Mouse (Mus musculus): ENCODE results near the gene Golga5. TPM values are rescaled to one million over a fixed set of nuclear protein-coding genes. Genes with fewer than 3 reads are reported as not detected.

The Golga5 gene
- polyA plus RNA-seq, 1 experiment, result 32.4 TPM

- H3K27ac ChIP-seq (ENCODE audit: control insufficient read depth, insufficient read depth, low read depth, low read length), result no peak overlapping the region
- H3K4me1 ChIP-seq (ENCODE audit: control insufficient read depth, insufficient read depth, low read length), result no peaks in the 10 kb centered on the region
- TF ChIP-seq CTCF (IDR thresholded peaks at IDR 0.05; ENCODE audit: control insufficient read depth, insufficient read depth, insufficient replicate concordance, low read depth, low read length), result no peak
- TF ChIP-seq POLR2A (IDR thresholded peaks at IDR 0.05; ENCODE audit: control insufficient read depth, low read depth, low read length), result no peak
- H3K4me3 ChIP-seq (ENCODE audit: control insufficient read depth, low read depth, low read length), result no peak overlapping the region
- no peaks in the 10 kb centered on the region for H3K36me3 ChIP-seq (ENCODE audit: control insufficient read depth, insufficient read depth, low read length)
- no peaks in the 10 kb centered on the region for H3K27me3 ChIP-seq (ENCODE audit: control insufficient read depth, insufficient read depth, low read length)
Measured at GRCm38 (mm10) chr12:102524216-102524615, 55.3 kb downstream of the Golga5 start.

GRCm38 (mm10) chr12:102524760-102525159 is 55.8 kb downstream of the Golga5 start:
- TF ChIP-seq CTCF (IDR thresholded peaks at IDR 0.05; ENCODE audit: control insufficient read depth, insufficient read depth, insufficient replicate concordance, low read depth, low read length), result no peak
- no peak for TF ChIP-seq POLR2A (IDR thresholded peaks at IDR 0.05; ENCODE audit: control insufficient read depth, low read depth, low read length)
- Histone ChIP-seq H3K36me3 (ENCODE audit: control insufficient read depth, insufficient read depth, low read length) (no peaks in the 10 kb centered on the region), H3K4me1 (ENCODE audit: control insufficient read depth, insufficient read depth, low read length) (no peaks in the 10 kb centered on the region), H3K27me3 (ENCODE audit: control insufficient read depth, insufficient read depth, low read length) (no peaks in the 10 kb centered on the region), H3K4me3 (ENCODE audit: control insufficient read depth, low read depth, low read length) (no peak overlapping the region), H3K27ac (ENCODE audit: control insufficient read depth, insufficient read depth, low read depth, low read length) (no peak overlapping the region)

GRCm38 (mm10) chr12:102527989-102528388 is 59.1 kb downstream of the Golga5 start:
- Histone ChIP-seq H3K36me3 (ENCODE audit: control insufficient read depth, insufficient read depth, low read length) (no peaks in the 10 kb centered on the region), H3K27me3 (ENCODE audit: control insufficient read depth, insufficient read depth, low read length) (no peaks in the 10 kb centered on the region), H3K4me1 (ENCODE audit: control insufficient read depth, insufficient read depth, low read length) (no peaks in the 10 kb centered on the region; the same call in 1 of the 2 replicates), H3K27ac (ENCODE audit: control insufficient read depth, insufficient read depth, low read depth, low read length) (no peak overlapping the region), H3K4me3 (ENCODE audit: control insufficient read depth, low read depth, low read length) (no peak overlapping the region)
- TF ChIP-seq POLR2A (IDR thresholded peaks at IDR 0.05; ENCODE audit: control insufficient read depth, low read depth, low read length) (no peak), CTCF (IDR thresholded peaks at IDR 0.05; ENCODE audit: control insufficient read depth, insufficient read depth, insufficient replicate concordance, low read depth, low read length) (no peak)

- H3K27ac ChIP-seq (ENCODE audit: control insufficient read depth, insufficient read depth, low read depth, low read length), result no peak overlapping the region
- TF ChIP-seq CTCF (IDR thresholded peaks at IDR 0.05; ENCODE audit: control insufficient read depth, insufficient read depth, insufficient replicate concordance, low read depth, low read length), result no peak
- TF ChIP-seq POLR2A (IDR thresholded peaks at IDR 0.05; ENCODE audit: control insufficient read depth, low read depth, low read length), result no peak
- H3K4me3 ChIP-seq (ENCODE audit: control insufficient read depth, low read depth, low read length), result no peak overlapping the region
- no peaks in the 10 kb centered on the region; the same call in 1 of the 2 replicates for H3K4me1 ChIP-seq (ENCODE audit: control insufficient read depth, insufficient read depth, low read length)
- no peaks in the 10 kb centered on the region for H3K36me3 ChIP-seq (ENCODE audit: control insufficient read depth, insufficient read depth, low read length)
- H3K27me3 ChIP-seq (ENCODE audit: control insufficient read depth, insufficient read depth, low read length), result no peaks in the 10 kb centered on the region
Measured at GRCm38 (mm10) chr12:102535796-102536195, 66.9 kb downstream of the Golga5 start.

GRCm38 (mm10) chr12:102540278-102540677 is 71.3 kb downstream of the Golga5 start:
- Histone ChIP-seq H3K27ac (ENCODE audit: control insufficient read depth, insufficient read depth, low read depth, low read length) (no peak overlapping the region), H3K4me1 (ENCODE audit: control insufficient read depth, insufficient read depth, low read length) (no peaks in the 10 kb centered on the region), H3K36me3 (ENCODE audit: control insufficient read depth, insufficient read depth, low read length) (no peaks in the 10 kb centered on the region), H3K4me3 (ENCODE audit: control insufficient read depth, low read depth, low read length) (no peak overlapping the region), H3K27me3 (ENCODE audit: control insufficient read depth, insufficient read depth, low read length) (no peaks in the 10 kb centered on the region)
- TF ChIP-seq CTCF (IDR thresholded peaks at IDR 0.05; ENCODE audit: control insufficient read depth, insufficient read depth, insufficient replicate concordance, low read depth, low read length), result no peak
- no peak for TF ChIP-seq POLR2A (IDR thresholded peaks at IDR 0.05; ENCODE audit: control insufficient read depth, low read depth, low read length)

GRCm38 (mm10) chr12:102541168-102541567 is 72.2 kb downstream of the Golga5 start:
- Histone ChIP-seq H3K27me3 (ENCODE audit: control insufficient read depth, insufficient read depth, low read length) (no peaks in the 10 kb centered on the region), H3K27ac (ENCODE audit: control insufficient read depth, insufficient read depth, low read depth, low read length) (no peak overlapping the region), H3K4me3 (ENCODE audit: control insufficient read depth, low read depth, low read length) (no peak overlapping the region), H3K4me1 (ENCODE audit: control insufficient read depth, insufficient read depth, low read length) (no peaks in the 10 kb centered on the region), H3K36me3 (ENCODE audit: control insufficient read depth, insufficient read depth, low read length) (no peaks in the 10 kb centered on the region)
- TF ChIP-seq POLR2A (IDR thresholded peaks at IDR 0.05; ENCODE audit: control insufficient read depth, low read depth, low read length), result no peak
- no peak for TF ChIP-seq CTCF (IDR thresholded peaks at IDR 0.05; ENCODE audit: control insufficient read depth, insufficient read depth, insufficient replicate concordance, low read depth, low read length)

GRCm38 (mm10) chr12:102545122-102545521 is 76.2 kb downstream of the Golga5 start:
- Histone ChIP-seq H3K4me3 (ENCODE audit: control insufficient read depth, low read depth, low read length) (no peak overlapping the region), H3K36me3 (ENCODE audit: control insufficient read depth, insufficient read depth, low read length) (no peaks in the 10 kb centered on the region), H3K27me3 (ENCODE audit: control insufficient read depth, insufficient read depth, low read length) (no peaks in the 10 kb centered on the region), H3K27ac (ENCODE audit: control insufficient read depth, insufficient read depth, low read depth, low read length) (no peak overlapping the region), H3K4me1 (ENCODE audit: control insufficient read depth, insufficient read depth, low read length) (no peaks in the 10 kb centered on the region)
- no peak for TF ChIP-seq CTCF (IDR thresholded peaks at IDR 0.05; ENCODE audit: control insufficient read depth, insufficient read depth, insufficient replicate concordance, low read depth, low read length)
- TF ChIP-seq POLR2A (IDR thresholded peaks at IDR 0.05; ENCODE audit: control insufficient read depth, low read depth, low read length), result no peak

Other genes starting within 250 kb of the Golga5 start
- 2.1 and 2.4 TPM in 2 replicates for gene Rin3, start 186.1 kb upstream of the Golga5 start, polyA plus RNA-seq (2012; rRNA removed)
- gene Lgmn, start 29.3 kb upstream of the Golga5 start, polyA plus RNA-seq (2012; rRNA removed), result 34.9 and 39.5 TPM in 2 replicates
- 8.5 and 14.1 TPM in 2 replicates for gene Chga, start 85.8 kb downstream of the Golga5 start, polyA plus RNA-seq (2012; rRNA removed)
- 32.3 and 35.2 TPM in 2 replicates for gene Itpk1, start 235.8 kb downstream of the Golga5 start, polyA plus RNA-seq (2012; rRNA removed)